Mouse (Mus musculus) embryo, embryonic 10.5 days (tissue): ENCODE measurements around the gene Unc80.

Experiments used
- DNase-seq: peaks from one replicate; pipeline ENCODE4 v3.0.0-alpha.2; 2015; ENCODE audit warnings: low spot score

Gene Unc80

DNA sequence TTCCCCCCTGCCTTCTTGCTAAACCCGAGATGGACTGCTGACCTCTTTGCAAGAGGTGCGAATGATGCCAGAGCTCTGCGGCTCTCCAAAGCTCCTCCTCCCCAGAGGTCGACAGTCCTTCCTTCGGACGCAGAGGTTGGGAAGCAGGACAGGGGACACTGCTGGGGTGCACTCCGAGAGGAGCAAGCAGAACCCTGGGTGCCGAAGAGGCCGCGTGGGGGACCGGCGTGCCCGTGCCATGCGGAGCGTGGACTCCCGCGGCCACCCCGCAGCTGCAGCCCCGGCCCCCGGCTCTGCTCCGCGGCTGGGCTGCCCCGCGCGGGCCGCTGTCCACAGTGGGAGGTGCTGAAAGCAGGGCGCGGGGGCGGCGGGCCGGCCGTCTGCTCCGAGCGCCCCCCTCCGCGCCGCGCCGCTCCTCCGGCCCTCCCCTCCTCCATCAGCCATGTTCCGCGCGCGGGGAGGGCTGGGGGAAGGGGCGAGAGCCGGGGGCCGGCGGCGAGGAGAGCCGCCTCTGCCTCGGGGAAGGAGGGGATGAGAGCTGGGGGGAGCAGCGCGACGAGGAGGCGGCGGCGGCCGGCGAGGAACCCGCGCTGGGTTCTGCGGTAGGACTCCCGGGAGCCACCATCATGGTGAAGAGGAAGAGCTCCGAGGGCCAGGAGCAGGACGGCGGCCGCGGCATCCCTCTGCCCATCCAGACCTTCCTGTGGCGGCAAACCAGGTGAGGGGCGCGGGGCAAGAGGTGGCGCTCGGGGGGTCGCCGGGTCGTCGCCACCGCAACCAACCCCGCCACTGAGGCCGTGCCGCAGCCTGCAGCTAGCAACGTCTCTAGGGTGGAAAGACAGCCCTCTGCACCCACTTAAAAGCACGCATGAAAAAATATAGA lies at the start of gene Unc80:
Gene Unc80, plus strand, starts transcription at position 547 of the 883 bp plus-strand sequence.
- DNase-seq, result peak; percentile 69

DNA sequence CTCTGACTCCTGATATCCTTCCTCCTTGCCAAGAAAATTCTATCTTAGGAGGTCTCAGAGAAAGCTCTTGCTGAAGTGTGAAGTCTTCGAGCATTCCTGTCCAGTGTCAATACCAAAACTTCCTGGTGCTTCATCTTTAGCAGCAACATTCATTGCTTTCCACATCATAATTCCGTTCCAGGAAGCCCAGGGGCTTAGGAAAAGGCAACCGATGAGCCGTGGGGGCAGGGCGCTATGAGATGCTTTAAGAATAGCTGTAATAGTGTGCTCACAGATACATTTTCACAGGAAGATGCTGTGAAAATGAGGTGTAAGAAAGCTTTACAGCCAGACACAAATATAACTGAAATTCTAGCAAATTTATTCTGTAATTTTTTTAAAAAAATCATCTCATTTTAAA lies 42.1 kb upstream of the Unc80 start:
- no peak for DNase-seq

DNA sequence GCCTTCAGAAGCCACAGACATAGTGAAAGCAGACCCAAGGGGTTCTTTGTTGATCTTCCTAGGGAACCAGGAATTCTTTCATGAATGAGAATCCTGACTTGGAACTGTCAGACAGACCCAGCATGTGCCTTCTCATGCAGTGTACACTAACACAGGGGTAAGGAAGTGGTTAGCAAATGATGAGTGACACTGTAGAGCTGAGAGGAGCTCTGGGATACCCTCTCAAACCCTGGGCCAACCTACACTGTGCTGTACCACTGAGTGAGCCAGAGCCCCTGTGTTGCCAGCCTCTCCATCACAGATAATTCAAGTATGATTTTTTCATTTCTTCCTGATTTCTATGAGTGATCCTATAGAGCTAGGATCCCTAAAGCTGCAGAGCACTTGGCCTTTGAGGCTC lies 37.2 kb upstream of the Unc80 start:
- no peak for DNase-seq

DNA sequence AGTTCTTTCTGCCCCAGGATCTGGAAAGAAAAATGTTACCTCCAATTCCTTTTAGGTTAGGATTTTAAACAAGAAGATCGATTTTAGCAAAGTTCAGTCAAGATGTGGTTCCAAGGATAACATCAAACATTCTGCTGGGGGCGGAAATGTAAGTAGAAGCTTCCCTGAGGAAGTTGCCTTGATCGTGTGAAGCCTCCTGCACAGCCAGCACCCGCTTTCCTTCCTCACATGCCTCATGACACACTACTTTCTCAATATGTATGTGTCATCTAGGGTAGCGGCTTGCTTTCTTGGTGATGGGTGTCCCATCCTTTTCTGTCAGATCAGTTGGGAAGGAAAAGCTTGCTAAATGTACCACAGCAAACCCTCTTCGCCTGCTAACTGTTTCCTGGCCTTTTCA lies 36.7 kb upstream of the Unc80 start:
- no peak for DNase-seq

- DNase-seq, result no peak
These were observed 30.1 kb upstream of the Unc80 start for GRCm38 (mm10) chr1:66438069-66438468.

DNA sequence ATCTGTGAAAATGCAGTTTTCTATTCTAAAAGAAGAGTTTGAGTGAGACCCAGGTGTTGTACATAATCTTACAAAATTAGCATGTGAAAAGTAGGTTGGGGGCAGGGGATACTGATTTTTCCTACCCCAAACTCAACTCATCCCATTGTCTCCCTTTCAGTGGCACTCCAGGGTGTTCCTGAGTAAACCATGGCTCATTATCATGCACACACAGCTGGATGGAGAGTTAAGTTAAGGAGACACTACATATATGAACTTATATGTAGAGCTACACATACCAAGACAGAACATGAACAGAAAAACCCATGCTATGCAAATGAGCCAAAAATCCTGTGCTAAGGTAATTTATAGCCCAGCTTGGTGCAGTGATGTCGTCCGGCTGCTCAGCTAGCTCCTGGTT lies 25.2 kb upstream of the Unc80 start:
- DNase-seq, result no peak

GRCm38 (mm10) chr1:66449471-66449870 lies 18.7 kb upstream of the Unc80 start:
- no peak for DNase-seq

DNA sequence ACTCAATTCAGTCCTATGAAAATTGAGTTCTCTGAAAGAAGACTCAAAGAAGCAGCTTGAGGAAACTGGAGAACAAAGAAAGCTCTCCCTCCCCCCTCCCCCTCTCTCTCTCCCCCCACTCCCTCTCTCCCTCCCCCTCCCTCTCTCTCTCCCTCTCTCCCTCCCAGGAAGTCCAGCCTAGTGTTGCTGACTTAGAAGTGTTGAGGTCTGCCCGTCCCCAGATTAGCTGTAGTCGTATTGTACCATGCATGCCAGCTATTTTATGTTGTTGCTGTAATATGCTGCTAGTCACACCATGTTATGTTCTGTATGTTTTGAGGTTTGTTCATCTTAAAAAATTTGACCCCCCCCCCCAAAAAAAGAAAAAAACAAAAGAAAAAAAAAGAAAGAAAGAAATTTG lies 11.6 kb upstream of the Unc80 start:
- DNase-seq, result peak; percentile 12

DNA sequence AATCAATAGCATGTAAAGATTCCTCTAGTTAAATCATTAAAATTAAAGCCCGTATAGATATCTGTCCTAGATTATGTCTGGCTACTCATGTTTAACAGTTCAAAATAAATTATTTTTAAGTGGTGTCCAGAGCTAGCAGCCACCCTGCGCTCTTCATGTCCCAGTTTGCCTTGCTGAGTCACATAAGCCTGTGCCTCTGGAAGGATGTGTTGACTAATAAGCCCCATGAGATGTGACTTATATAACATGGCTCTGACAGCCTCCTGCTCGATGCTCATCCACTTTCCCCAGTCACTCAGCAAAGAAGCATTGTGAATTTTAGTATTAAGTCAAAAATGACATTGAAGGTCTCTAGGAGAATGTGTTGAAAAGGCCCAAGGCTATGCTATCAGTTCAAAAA lies 10.4 kb upstream of the Unc80 start:
- no peak for DNase-seq

GRCm38 (mm10) chr1:66459394-66459793 lies 8.8 kb upstream of the Unc80 start:
- no peak for DNase-seq

DNA sequence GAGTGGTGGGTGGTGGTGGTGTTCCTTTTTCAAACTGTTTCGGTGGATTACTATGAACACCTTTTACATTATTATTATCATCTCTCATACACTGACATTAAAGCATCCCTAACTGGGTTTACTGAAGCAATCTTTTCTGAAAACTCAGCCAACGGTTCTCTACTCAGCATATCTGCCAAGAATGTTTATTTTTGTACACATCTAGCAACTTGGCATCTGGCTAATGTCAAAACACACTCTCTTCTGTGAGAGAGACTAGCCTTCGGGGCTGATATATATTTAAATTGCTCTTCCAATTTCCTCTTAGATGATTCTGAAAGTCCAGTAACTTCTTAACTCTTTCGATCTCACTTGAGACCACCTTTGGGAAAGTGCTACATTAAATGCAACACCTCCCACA lies 7.3 kb upstream of the Unc80 start:
- DNase-seq, result no peak

- peak; percentile 2 for DNase-seq
These were observed 495 bp downstream of the Unc80 start for GRCm38 (mm10) chr1:66468704-66469020.

GRCm38 (mm10) chr1:66482751-66483150 lies 14.6 kb downstream of the Unc80 start:
- DNase-seq, result no peak

GRCm38 (mm10) chr1:66493064-66493463 lies 24.9 kb downstream of the Unc80 start:
- DNase-seq, result no peak

DNA sequence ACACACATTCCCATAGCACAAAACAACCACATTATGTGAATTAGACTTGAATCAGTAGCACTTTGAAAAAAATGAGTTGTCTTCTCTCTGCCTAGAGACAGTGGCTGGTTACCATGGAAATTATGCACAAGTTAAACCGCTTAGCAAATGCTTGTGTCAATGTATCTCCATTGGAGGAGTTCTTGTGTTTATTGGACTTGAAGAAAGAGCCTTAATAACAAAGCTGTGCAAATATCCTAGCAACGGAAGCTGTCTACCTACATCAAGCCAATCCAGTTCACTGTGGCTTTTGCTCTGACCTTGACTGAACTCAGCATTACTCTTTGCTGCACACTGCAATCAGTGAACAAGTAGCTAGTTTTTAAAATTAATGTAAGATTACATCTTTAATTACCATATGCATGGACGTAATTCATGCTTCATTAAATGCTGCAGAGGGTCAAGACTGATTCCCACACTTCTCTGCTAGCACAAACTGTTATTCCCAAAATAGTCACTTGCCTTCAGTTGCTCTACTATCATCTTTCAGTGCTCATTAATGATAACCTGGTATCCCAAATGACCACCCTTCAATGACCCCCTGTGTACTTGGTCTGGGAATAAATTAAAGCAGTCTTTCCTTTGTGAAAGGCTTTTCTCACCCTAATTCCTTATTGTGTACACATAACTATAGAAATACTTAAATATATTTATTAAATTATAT lies 27.3 kb downstream of the Unc80 start:
- peak; percentile 21 for DNase-seq

DNA sequence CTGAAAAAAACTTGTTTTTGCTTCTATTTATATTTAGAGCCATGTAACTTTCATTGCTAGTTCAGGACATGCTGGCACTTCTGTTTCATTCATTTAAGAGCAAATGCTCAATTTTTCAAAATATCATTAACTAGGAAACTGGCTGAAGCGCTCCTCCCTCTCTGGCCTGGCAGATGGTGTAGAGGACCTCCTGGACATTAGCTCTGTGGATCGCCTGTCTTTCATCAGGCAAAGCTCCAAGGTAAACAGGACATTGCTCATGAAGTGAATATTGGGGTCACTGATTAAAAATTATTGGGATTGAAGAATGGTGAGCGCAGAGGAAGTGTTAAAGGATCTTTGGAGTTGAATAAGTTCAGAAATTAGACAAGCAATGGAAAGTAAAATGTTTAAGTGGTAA lies 82.6 kb downstream of the Unc80 start:
- DNase-seq, result no peak

DNA sequence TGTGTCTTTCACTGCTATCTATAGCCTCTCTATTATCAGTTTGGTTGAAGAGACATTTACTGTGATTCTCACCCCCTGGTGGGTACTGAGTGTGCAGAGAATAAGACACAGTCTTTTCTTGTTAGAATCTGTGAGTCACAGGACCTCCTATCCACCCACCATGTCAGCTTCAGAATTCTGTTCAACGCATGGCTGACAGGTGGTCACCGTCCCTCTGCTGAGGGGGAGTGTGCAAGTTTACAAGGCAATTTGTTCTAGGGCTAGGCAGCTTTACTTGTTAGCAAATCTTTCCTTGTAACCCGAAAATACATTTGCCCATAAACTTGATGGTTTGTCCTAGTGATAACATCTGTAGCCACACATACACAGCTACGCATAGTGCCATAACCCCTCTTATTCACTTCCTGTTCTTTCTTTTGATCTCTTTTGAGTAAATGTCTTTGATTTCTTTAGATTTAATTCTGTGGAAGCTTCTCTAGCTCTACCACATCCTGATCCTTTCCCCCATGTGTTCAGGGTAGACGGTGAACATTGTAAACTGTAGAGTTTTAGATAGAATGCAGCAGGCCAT lies 84.3 kb downstream of the Unc80 start:
- no peak for DNase-seq

GRCm38 (mm10) chr1:66561636-66562270 lies 93.6 kb downstream of the Unc80 start:
- no peak for DNase-seq

DNA sequence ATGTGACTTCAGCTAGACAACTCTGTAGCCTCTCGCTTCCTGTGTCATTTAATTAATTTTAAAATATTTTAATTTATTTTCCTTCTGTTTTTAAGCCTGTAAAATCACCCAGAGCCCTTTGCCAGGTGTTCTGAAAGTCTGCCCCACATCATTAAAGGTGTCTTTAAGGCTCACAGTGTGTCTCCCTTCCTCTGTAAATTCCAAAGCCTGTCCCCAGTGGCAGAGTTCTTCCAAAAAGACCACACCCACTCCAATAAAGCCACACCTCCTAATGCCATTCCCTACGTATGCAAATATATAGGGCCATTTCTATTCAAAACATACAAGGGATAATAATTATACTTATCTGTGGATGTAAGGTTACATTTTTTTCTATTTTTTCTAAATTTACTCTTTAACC lies 94.2 kb downstream of the Unc80 start:
- DNase-seq, result no peak

DNA sequence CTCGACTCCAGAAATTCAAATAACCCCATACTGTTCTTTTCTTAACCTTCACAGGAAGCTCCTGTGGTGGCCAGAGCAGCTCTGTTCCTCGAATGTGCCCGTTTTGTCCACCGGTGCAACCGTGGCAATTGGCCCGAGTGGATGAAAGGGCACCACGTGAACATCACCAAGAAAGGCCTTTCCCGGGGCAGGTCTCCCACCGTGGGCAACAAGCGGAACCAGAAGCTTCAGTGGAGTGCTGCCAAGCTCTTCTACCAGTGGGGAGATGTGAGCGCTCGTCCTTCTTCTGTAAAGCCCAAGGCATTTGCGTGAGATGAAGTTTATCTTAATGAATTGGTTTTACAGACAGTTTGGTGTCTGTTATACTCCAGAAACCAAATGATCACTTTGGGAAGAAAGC lies 101.6 kb downstream of the Unc80 start:
- DNase-seq, result no peak

GRCm38 (mm10) chr1:66597163-66597788 lies 129.1 kb downstream of the Unc80 start:
- no peak for DNase-seq

DNA sequence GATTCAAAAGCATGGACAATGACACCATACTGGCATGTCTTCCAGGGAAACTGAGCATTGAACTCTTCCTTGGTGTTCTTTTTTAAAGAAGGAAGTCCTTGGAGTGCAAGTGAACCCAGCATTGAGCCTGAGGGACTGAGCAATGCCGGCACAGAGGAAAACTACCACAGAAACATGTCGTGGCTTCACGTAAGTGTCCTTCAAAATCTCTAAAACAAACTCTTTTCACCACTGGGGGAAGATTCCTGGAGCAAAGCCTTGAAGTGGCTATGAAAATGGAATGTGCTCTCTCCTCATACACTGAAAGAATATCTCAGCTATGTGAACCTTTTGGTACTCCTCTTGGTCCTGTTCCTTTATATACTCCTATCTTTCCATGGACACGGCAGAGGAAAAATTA lies 140.1 kb downstream of the Unc80 start:
- DNase-seq, result no peak
